Mouse (Mus musculus): ENCODE results near the gene Ak5. TPM values are rescaled to one million over a fixed set of nuclear protein-coding genes. Genes with fewer than 3 reads are reported as not detected.
"Not testable (repeated sequence)": the region's sequence is repeated elsewhere in the genome, so short reads cannot be mapped to it uniquely, and the experiment has no call there.

The Ak5 gene
- total and polyA plus RNA-seq, 3 experiments: 0.13 to 0.79 (median 0.23) TPM

DNA sequence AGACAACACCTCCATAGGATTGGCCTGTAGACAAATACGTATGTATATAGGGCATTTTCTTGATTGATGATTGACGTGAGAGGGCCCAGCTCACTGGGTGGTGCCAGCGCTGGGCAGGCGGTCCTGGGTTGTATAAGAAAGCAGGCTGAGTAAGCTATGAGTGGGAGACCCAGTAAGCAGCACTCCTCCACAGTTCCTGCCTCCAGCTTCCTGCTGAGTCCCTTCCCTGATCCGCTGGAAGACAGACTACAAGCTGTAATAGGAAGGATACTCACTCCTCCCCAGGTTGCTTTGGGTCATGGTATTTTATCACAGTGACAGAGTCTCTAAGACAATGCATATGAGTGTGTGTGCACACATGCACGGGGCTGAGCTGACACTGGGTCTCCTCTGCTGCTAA is 82.6 kb downstream of the Ak5 start:
- TF ChIP-seq IRF4 (IDR thresholded peaks at IDR 0.05; ENCODE audit: low read depth, low read length): no peak
- no peak for TF ChIP-seq ELF1 (IDR thresholded peaks at IDR 0.05; ENCODE audit: low read depth, low read length)
- TF ChIP-seq ZKSCAN1 (IDR thresholded peaks at IDR 0.05; ENCODE audit: borderline replicate concordance, low read depth, low read length): no peak
- no peak for TF ChIP-seq MXI1 (IDR thresholded peaks at IDR 0.05; ENCODE audit: low read depth, low read length)
- no peak for TF ChIP-seq ZMIZ1 (IDR thresholded peaks at IDR 0.05; ENCODE audit: low read depth, low read length)
- no peak for TF ChIP-seq ZNF384 (IDR thresholded peaks at IDR 0.05; ENCODE audit: low read depth, low read length)
- TF ChIP-seq NRF1 (IDR thresholded peaks at IDR 0.05; ENCODE audit: low read depth, low read length): no peak
- no peak for TF ChIP-seq USF1 (IDR thresholded peaks at IDR 0.05; ENCODE audit: low read depth, low read length)
- no peak for TF ChIP-seq USF2 (conservative IDR thresholded peaks at IDR 0.05; ENCODE audit: low read depth, low read length)
- Histone ChIP-seq H3K36me3 (replicated peaks in 1 of 2; ENCODE audit: control insufficient read depth in 1 of 2, insufficient read depth in 1 of 2, low read length in 1 of 2) (no peaks in the 10 kb centered on the region), H3K27me3 (replicated peaks) (no peaks in the 10 kb centered on the region), H3K9ac (ENCODE audit: insufficient read depth, low read depth) (no peak overlapping the region), H3K4me1 (ENCODE audit: control insufficient read depth in 1 of 2, insufficient read depth in 2 of 2) (peaks cover under 1% of the 10 kb centered on the region in 2 experiments; a peak in 3 of 4 replicates), H3K27ac (ENCODE audit: insufficient read depth, low read depth) (no peak overlapping the region), H3K4me3 (replicated peaks in 1 of 3; ENCODE audit: low read depth in 2 of 3, low read length in 2 of 3, poor library complexity in 1 of 3) (no peak overlapping the region), H3K4me2 (ENCODE audit: insufficient read depth, low read depth, poor library complexity, severe bottlenecking) (no peak overlapping the region), H3K9me3 (replicated peaks; ENCODE audit: low read length) (no peaks in the 10 kb centered on the region), H3K79me2 (replicated peaks; ENCODE audit: control insufficient read depth, extremely low read depth, insufficient read depth, poor library complexity, severe bottlenecking) (no peaks in the 10 kb centered on the region)
- dilution Hi-C loops (cut with MboI; ENCODE audit: extremely low pct_ligation_motif_present, extremely low pct_unique_long_range_greater_than_20kb, low sequenced_read_pairs): no loop called here
- in situ Hi-C loops (cut with MboI; ENCODE audit: low pct_ligation_motif_present, low pct_unique_long_range_greater_than_20kb, low sequenced_read_pairs): no loop called here
- no peak for DNase-seq (ENCODE audit: extremely low read depth)

GRCm38 (mm10) chr3:152583033-152583432 is 85.1 kb downstream of the Ak5 start:
- Histone ChIP-seq H3K4me3 (replicated peaks in 1 of 3; ENCODE audit: low read depth in 2 of 3, low read length in 2 of 3, poor library complexity in 1 of 3) (no peak overlapping the region), H3K79me2 (replicated peaks; ENCODE audit: control insufficient read depth, extremely low read depth, insufficient read depth, poor library complexity, severe bottlenecking) (no peaks in the 10 kb centered on the region), H3K4me1 (ENCODE audit: control insufficient read depth in 1 of 2, insufficient read depth in 2 of 2) (peaks cover 4 to 10% of the 10 kb centered on the region in 2 experiments), H3K4me2 (ENCODE audit: insufficient read depth, low read depth, poor library complexity, severe bottlenecking) (no peak overlapping the region), H3K36me3 (replicated peaks in 1 of 2; ENCODE audit: control insufficient read depth in 1 of 2, insufficient read depth in 1 of 2, low read length in 1 of 2) (no peaks in the 10 kb centered on the region), H3K9me3 (replicated peaks; ENCODE audit: low read length) (no peaks in the 10 kb centered on the region), H3K27ac (ENCODE audit: insufficient read depth, low read depth) (no peak overlapping the region), H3K27me3 (replicated peaks) (no peaks in the 10 kb centered on the region), H3K9ac (ENCODE audit: insufficient read depth, low read depth) (no peak overlapping the region)
- dilution Hi-C loops (cut with MboI; ENCODE audit: extremely low pct_ligation_motif_present, extremely low pct_unique_long_range_greater_than_20kb, low sequenced_read_pairs): no loop called here
- no peak for DNase-seq (ENCODE audit: extremely low read depth)
- in situ Hi-C loops (cut with MboI; ENCODE audit: low pct_ligation_motif_present, low pct_unique_long_range_greater_than_20kb, low sequenced_read_pairs): no loop called here
- TF ChIP-seq MAFK (IDR thresholded peaks at IDR 0.05; ENCODE audit: insufficient replicate concordance, low read length): peak; percentile 98
- TF ChIP-seq ZC3H11A (IDR thresholded peaks at IDR 0.05; ENCODE audit: low read depth, low read length): no peak

DNA sequence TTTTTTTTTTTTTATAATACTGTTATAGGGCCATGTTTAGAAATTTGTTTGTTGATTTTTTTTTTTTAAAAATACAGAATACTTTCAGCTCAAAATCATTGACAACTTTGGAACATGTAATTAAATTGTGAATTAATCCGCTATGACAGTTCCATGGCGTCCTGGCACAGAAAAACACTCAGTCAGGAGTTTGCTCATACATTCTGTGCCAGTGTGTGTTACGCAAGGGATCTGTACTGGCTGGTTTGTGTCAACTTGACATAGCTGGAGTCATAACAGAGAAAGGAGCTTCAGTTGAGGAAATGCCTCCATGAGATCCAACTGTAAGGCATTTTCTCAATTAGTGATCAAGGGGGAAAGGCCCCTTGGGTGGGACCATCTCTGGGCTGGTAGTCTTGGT is 86.3 kb downstream of the Ak5 start:
- H3K9me3 ChIP-seq (replicated peaks; ENCODE audit: low read length); H3K4me3 ChIP-seq (replicated peaks in 1 of 3; ENCODE audit: low read depth in 2 of 3, low read length in 2 of 3, poor library complexity in 1 of 3); H3K4me2 ChIP-seq (ENCODE audit: insufficient read depth, low read depth, poor library complexity, severe bottlenecking); H3K27me3 ChIP-seq (replicated peaks); DNase-seq (ENCODE audit: extremely low read depth); H3K27ac ChIP-seq (ENCODE audit: insufficient read depth, low read depth); H3K36me3 ChIP-seq (replicated peaks in 1 of 2; ENCODE audit: control insufficient read depth in 1 of 2, insufficient read depth in 1 of 2, low read length in 1 of 2); H3K79me2 ChIP-seq (replicated peaks; ENCODE audit: control insufficient read depth, extremely low read depth, insufficient read depth, poor library complexity, severe bottlenecking); in situ Hi-C loops (cut with MboI; ENCODE audit: low pct_ligation_motif_present, low pct_unique_long_range_greater_than_20kb, low sequenced_read_pairs); H3K4me1 ChIP-seq (ENCODE audit: control insufficient read depth in 1 of 2, insufficient read depth in 2 of 2); H3K9ac ChIP-seq (ENCODE audit: insufficient read depth, low read depth); dilution Hi-C loops (cut with MboI; ENCODE audit: extremely low pct_ligation_motif_present, extremely low pct_unique_long_range_greater_than_20kb, low sequenced_read_pairs): not testable (repeated sequence)

Data from CH12.LX (cell line).